Mouse (Mus musculus): ENCODE data around the gene Slc9a8.
A peak's percentile ranks its signal among the peaks of the same experiment; 100 is the strongest.

- TF ChIP-seq CTCF (IDR thresholded peaks at IDR 0.05; ENCODE audit: extremely low read depth, insufficient read length, insufficient replicate concordance, low read depth, low read length) (no peak), POLR2A (IDR thresholded peaks at IDR 0.05; ENCODE audit: low read depth, low read length) (0 out of 2 replicates have a peak, but pooled peaks have one; percentile 11)
Measured at GRCm38 (mm10) chr2:167512365-167512764, 90.9 kb downstream of the Slc9a8 start.

Measured in small intestine, adult 2 months (tissue).